Mouse (Mus musculus): ENCODE measurements around the gene Cyp2u1.

DNA sequence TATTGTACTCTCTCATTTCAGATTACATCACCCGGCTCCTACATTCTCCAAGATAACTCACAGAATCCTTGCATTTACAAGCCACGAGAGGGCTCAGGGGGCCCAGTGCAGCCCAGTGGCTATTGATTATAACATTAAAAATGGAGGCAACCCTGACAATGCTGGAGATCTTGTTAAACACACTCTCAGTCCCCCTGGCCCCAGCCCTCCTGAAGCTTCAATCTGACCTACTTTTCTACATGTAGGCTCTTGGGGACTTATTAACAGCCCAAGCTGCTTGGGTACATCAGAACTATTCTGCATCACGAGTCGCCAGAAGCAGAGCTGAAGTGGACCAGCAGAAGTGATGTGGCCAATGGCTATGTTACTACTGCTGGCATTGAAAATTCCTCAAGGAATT is 23.6 kb upstream of the Cyp2u1 start:
- TF ChIP-seq CTCF (IDR thresholded peaks at IDR 0.05; ENCODE audit: low read depth) (no peak), EP300 (IDR thresholded peaks at IDR 0.05; ENCODE audit: low read depth) (no peak)
